Mouse (Mus musculus) embryonic facial prominence, embryonic 15.5 days (tissue): ENCODE results near the gene Amn1. TPM values are rescaled to one million over a fixed set of nuclear protein-coding genes. Genes with fewer than 3 reads are reported as not detected.
"Not testable (repeated sequence)": the region's sequence is repeated elsewhere in the genome, so short reads cannot be mapped to it uniquely, and the experiment has no call there.

Experiments used
- ATAC-seq: fragments of 200-750 bp; cut with Nextera tagmentation; 2 replicates; pipeline ENCODE4 v1.8.0; 2017; ENCODE audit warnings: low read depth, moderate TSS enrichment; ENCODE audit not compliant: insufficient number of reproducible peaks, low FRiP score, low TSS enrichment
- H3K27ac ChIP-seq: fragments of 300-500 bp; sonication (generic); replicated peaks from 2 replicates; pipeline ENCODE4 v1.5.1; 2015; ENCODE audit warnings: mild to moderate bottlenecking, inconsistent platforms
- H3K27me3 ChIP-seq: fragments of 300-500 bp; sonication (generic); 2 replicates; pipeline ENCODE4 v1.6.1; 2015; ENCODE audit warnings: inconsistent platforms
- H3K36me3 ChIP-seq: fragments of 300-500 bp; sonication (generic); 2 replicates; pipeline ENCODE4 v1.6.1; 2015; ENCODE audit warnings: mild to moderate bottlenecking, inconsistent platforms
- H3K4me1 ChIP-seq: fragments of 300-500 bp; sonication (generic); 2 replicates; pipeline ENCODE4 v1.6.1; 2015; ENCODE audit warnings: inconsistent platforms
- H3K4me2 ChIP-seq: fragments of 300-500 bp; sonication (generic); replicated peaks from 2 replicates; pipeline ENCODE4 v1.6.1; 2015; ENCODE audit warnings: mild to moderate bottlenecking, inconsistent platforms
- H3K4me3 ChIP-seq: fragments of 300-500 bp; sonication (generic); replicated peaks from 2 replicates; pipeline ENCODE4 v1.5.1; 2015; ENCODE audit warnings: mild to moderate bottlenecking, inconsistent platforms
- H3K9ac ChIP-seq: fragments of 300-500 bp; sonication (generic); 2 replicates; pipeline ENCODE4 v1.6.1; 2015; ENCODE audit warnings: inconsistent platforms
- H3K9me3 ChIP-seq: fragments of 300-500 bp; sonication (generic); replicated peaks from 2 replicates; pipeline ENCODE4 v1.6.1; 2016; ENCODE audit warnings: inconsistent platforms
- WGBS: fragments of 180-500 bp; shearing (Covaris S2); methylation state at CpG from one replicate; pipeline ENCODE4 v1.1.7; 2015; 5-methylcytosine and 5-hydroxymethylcytosine counted together
- polyA plus RNA-seq: library from polyadenylated mRNA; unstranded; fragments of >200 nt; fragmentation: Nextera tagmentation; extraction: Ambion mirVana; gene quantifications from 2 replicates; pipeline ENCODE4 v1.2.1, GENCODE M21; 2015

The Amn1 gene
- 27.4 and 29.7 TPM in 2 replicates for polyA plus RNA-seq

- Histone ChIP-seq H3K9ac (peak within 1 kb of the TSS; percentile 91), H3K36me3 (no peaks in the 10 kb centered on the region), H3K4me1 (0 out of 2 replicates have a peak, but pooled peaks cover 5% of the 10 kb centered on the region), H3K4me2 (peak within 1 kb of the TSS; percentile 60), H3K27me3 (no peaks in the 10 kb centered on the region), H3K27ac (peak within 1 kb of the TSS; percentile 92), H3K9me3 (no peaks in the 10 kb centered on the region), H3K4me3 (peak within 1 kb of the TSS; percentile 89)
- ATAC-seq: peak; percentile 97
- WGBS: under 1% methylated on average over 34 of the region's 34 CpGs
These were observed at the start of gene Amn1 for GRCm38 (mm10) chr6:149188041-149188924. Gene Amn1 (minus strand): TSS chr6:149188712.

GRCm38 (mm10) chr6:149236807-149237206, 48.3 kb upstream of the Amn1 start:
- WGBS: 80% methylated on average over 2 of the region's 2 CpGs
- Histone ChIP-seq H3K9me3 (no peaks in the 10 kb centered on the region), H3K4me3 (no peak overlapping the region), H3K4me2 (no peak overlapping the region), H3K27me3 (no peaks in the 10 kb centered on the region), H3K4me1 (no peaks in the 10 kb centered on the region), H3K36me3 (no peaks in the 10 kb centered on the region), H3K9ac (no peak overlapping the region), H3K27ac (no peak overlapping the region)
- no peak for ATAC-seq

GRCm38 (mm10) chr6:149233918-149234317, 45.4 kb upstream of the Amn1 start:
- Histone ChIP-seq H3K4me3 (no peak overlapping the region), H3K27me3 (no peaks in the 10 kb centered on the region), H3K9me3 (no peaks in the 10 kb centered on the region), H3K36me3 (no peaks in the 10 kb centered on the region), H3K4me1 (no peaks in the 10 kb centered on the region), H3K9ac (no peak overlapping the region), H3K4me2 (no peak overlapping the region), H3K27ac (no peak overlapping the region)
- 87% methylated on average over 3 of the region's 3 CpGs for WGBS
- no peak for ATAC-seq

GRCm38 (mm10) chr6:149224751-149225150, 36.2 kb upstream of the Amn1 start:
- Histone ChIP-seq H3K4me3 (no peak overlapping the region), H3K27ac (no peak overlapping the region), H3K4me2 (no peak overlapping the region), H3K9ac (no peak overlapping the region), H3K27me3 (no peaks in the 10 kb centered on the region), H3K4me1 (no peaks in the 10 kb centered on the region), H3K9me3 (no peaks in the 10 kb centered on the region), H3K36me3 (no peaks in the 10 kb centered on the region)
- ATAC-seq: no peak
- 88% methylated on average over 4 of the region's 4 CpGs for WGBS

GRCm38 (mm10) chr6:149221296-149221695, 32.8 kb upstream of the Amn1 start:
- Histone ChIP-seq H3K9ac (no peak overlapping the region), H3K9me3 (no peaks in the 10 kb centered on the region), H3K27me3 (no peaks in the 10 kb centered on the region), H3K4me2 (no peak overlapping the region), H3K4me3 (no peak overlapping the region), H3K36me3 (no peaks in the 10 kb centered on the region), H3K27ac (no peak overlapping the region), H3K4me1 (no peaks in the 10 kb centered on the region)
- ATAC-seq: no peak

- H3K36me3 ChIP-seq: no peaks in the 10 kb centered on the region
- H3K4me1 ChIP-seq: no peaks in the 10 kb centered on the region
- H3K4me3 ChIP-seq: no peak overlapping the region
- H3K27me3 ChIP-seq: no peaks in the 10 kb centered on the region
- no peak overlapping the region for H3K27ac ChIP-seq
- no peak overlapping the region for H3K9ac ChIP-seq
- H3K4me2 ChIP-seq: no peak overlapping the region
- no peaks in the 10 kb centered on the region; the same call in 1 of the 2 replicates for H3K9me3 ChIP-seq
- no peak for ATAC-seq
These were observed 10.1 kb upstream of the Amn1 start for GRCm38 (mm10) chr6:149198572-149198971.

- H3K27me3 ChIP-seq: no peaks in the 10 kb centered on the region
- no peak overlapping the region for H3K4me3 ChIP-seq
- ATAC-seq: no peak
- H3K27ac ChIP-seq: no peak overlapping the region
- no peaks in the 10 kb centered on the region for H3K9me3 ChIP-seq
- H3K36me3 ChIP-seq: no peaks in the 10 kb centered on the region
- no peak overlapping the region for H3K9ac ChIP-seq
- WGBS: 74% methylated on average over 3 of the region's 3 CpGs
- H3K4me2 ChIP-seq: no peak overlapping the region
- no peaks in the 10 kb centered on the region for H3K4me1 ChIP-seq
These were observed 8.6 kb upstream of the Amn1 start for GRCm38 (mm10) chr6:149197116-149197515.

- H3K4me2 ChIP-seq: no peak overlapping the region
- H3K27me3 ChIP-seq: no peaks in the 10 kb centered on the region
- ATAC-seq: no peak
- no peaks in the 10 kb centered on the region for H3K4me1 ChIP-seq
- 54% methylated on average over 5 of the region's 5 CpGs for WGBS
- no peaks in the 10 kb centered on the region for H3K36me3 ChIP-seq
- no peaks in the 10 kb centered on the region for H3K9me3 ChIP-seq
- no peak overlapping the region for H3K27ac ChIP-seq
- no peak overlapping the region for H3K9ac ChIP-seq
- H3K4me3 ChIP-seq: no peak overlapping the region
These were observed 4.9 kb upstream of the Amn1 start for GRCm38 (mm10) chr6:149193276-149193905.

- H3K9ac ChIP-seq, H3K27me3 ChIP-seq, H3K9me3 ChIP-seq, H3K27ac ChIP-seq, ATAC-seq, H3K36me3 ChIP-seq, H3K4me3 ChIP-seq, H3K4me1 ChIP-seq, H3K4me2 ChIP-seq: not testable (repeated sequence)
- 73% methylated on average over 5 of the region's 5 CpGs for WGBS
These were observed 3.4 kb upstream of the Amn1 start for GRCm38 (mm10) chr6:149191951-149192350.

- H3K4me2 ChIP-seq: no peak overlapping the region
- no peaks in the 10 kb centered on the region for H3K27me3 ChIP-seq
- ATAC-seq: no peak
- WGBS: 93% methylated on average over 16 of the region's 16 CpGs
- H3K36me3 ChIP-seq: no peaks in the 10 kb centered on the region
- no peak overlapping the region for H3K9ac ChIP-seq
- H3K27ac ChIP-seq: no peak overlapping the region
- H3K4me3 ChIP-seq: no peak overlapping the region
- 0 out of 2 replicates have a peak, but pooled peaks cover 5% of the 10 kb centered on the region for H3K4me1 ChIP-seq
- no peaks in the 10 kb centered on the region for H3K9me3 ChIP-seq
These were observed 919 bp upstream of the Amn1 start for GRCm38 (mm10) chr6:149189340-149189922.

GRCm38 (mm10) chr6:149188925-149189257, 379 bp upstream of the Amn1 start:
- H3K9ac ChIP-seq: no peak overlapping the region; the same call in 1 of the 2 replicates

More at GRCm38 (mm10) chr6:149188925-149189257, 379 bp upstream of the Amn1 start:
- Histone ChIP-seq H3K27me3 (no peaks in the 10 kb centered on the region), H3K36me3 (no peaks in the 10 kb centered on the region), H3K27ac (peak overlapping the region; percentile 92), H3K4me3 (peak overlapping the region; percentile 89), H3K4me1 (0 out of 2 replicates have a peak, but pooled peaks cover 5% of the 10 kb centered on the region), H3K4me2 (peak overlapping the region; percentile 60), H3K9me3 (no peaks in the 10 kb centered on the region)
- 32% methylated on average over 8 of the region's 8 CpGs for WGBS
- peak; percentile 71; the same call in 1 of the 2 replicates for ATAC-seq
